Comparison of ENCODE assay signal across 19 mouse cellular contexts in the genomic region with DNA sequence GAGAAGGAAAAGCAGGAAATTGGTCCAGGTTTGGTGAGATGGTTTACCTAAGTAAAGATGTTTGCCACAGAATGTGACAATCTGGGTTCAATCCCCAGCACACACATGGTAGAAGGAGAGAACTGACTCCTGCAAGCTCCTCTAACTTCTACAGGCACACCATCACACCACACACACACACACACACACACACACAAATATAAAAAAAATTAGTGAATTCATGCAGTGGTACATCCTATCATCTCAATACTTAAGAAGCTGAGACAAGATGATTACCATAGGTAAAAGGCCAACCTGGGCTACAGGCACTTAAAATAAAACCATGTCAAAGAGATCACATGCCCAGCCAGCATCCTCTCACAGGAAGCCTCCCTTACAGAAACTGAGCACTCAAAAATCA. TPM values are rescaled to one million over a fixed set of nuclear protein-coding genes. Genes with fewer than 3 reads are reported as not detected.
DNase-seq lines count a peak whose midpoint lies in the region; TF ChIP-seq lines count a peak whose summit lies in the region.
"Had no signal": no experiment of that assay in that cellular context is flagged by ENCODE, and none has a peak within 500 bp of the region (broad histone marks: within the 10 kb centered on the region; RNA-seq: fewer than 3 reads in every experiment).

No protein-coding gene starts in this region.

- H3K79me2 ChIP-seq in MEL (ENCODE audit: control insufficient read depth, insufficient read depth, low read length, poor library complexity), result no peaks in the 10 kb centered on the region

- H3K9me3 ChIP-seq in MEL (replicated peaks; ENCODE audit: insufficient read depth, low read length), result no peaks in the 10 kb centered on the region
- H3K9me3 ChIP-seq: G1E had no signal

- no peak overlapping the region for H3K27ac ChIP-seq in MEL (ENCODE audit: control insufficient read depth, low read depth, low read length)

- no peaks in the 10 kb centered on the region for H3K27me3 ChIP-seq in MEL (ENCODE audit: control insufficient read depth in 1 of 2, insufficient read depth in 2 of 2, low read length in 2 of 2)
- H3K27me3 ChIP-seq: CH12.LX had no signal

- no peak for TF ChIP-seq EP300 in MEL (IDR thresholded peaks at IDR 0.05; ENCODE audit: low read depth in 1 of 2, low read length in 2 of 2)

- no peak for TF ChIP-seq CTCF in MEL (IDR thresholded peaks at IDR 0.05 in 2 of 3, conservative IDR thresholded peaks at IDR 0.05 in 1 of 3; ENCODE audit: control insufficient read depth in 1 of 3, insufficient read depth in 1 of 3, low read depth in 2 of 3, low read length in 3 of 3, poor library complexity in 1 of 3, severe bottlenecking in 1 of 3)

- H3K9ac ChIP-seq in MEL (ENCODE audit: control insufficient read depth, low read depth, low read length, poor library complexity, severe bottlenecking), result no peak overlapping the region

- TF ChIP-seq RAD21 in MEL (IDR thresholded peaks at IDR 0.05; ENCODE audit: low read depth, low read length), result no peak

- TF ChIP-seq POLR2A in MEL (IDR thresholded peaks at IDR 0.05; ENCODE audit: control insufficient read depth in 1 of 2, insufficient read depth in 1 of 2, low read depth in 1 of 2, low read length in 2 of 2, poor library complexity in 1 of 2), result no peak

- peak; percentile 44 for DNase-seq in MEL (ENCODE audit: low read depth, low spot score)
- no peak for DNase-seq in heart, adult 18-20 months
- DNase-seq: adrenal gland, adult 2 months; adrenal gland, adult 8-10 months; adrenal gland, postnatal 10 days; adrenal gland, postnatal 14 days; adrenal gland, postnatal 25 days; adrenal gland, postnatal 36 days; B cell, adult 2 months; cerebellum, adult 11 months; cerebellum, adult 11-12 months; cerebellum, adult 18-20 months; cerebellum, adult 2 months; cerebellum, adult 8-10 months had no signal

- peaks cover 2 to 26% of the 10 kb centered on the region in 2 experiments; a peak in 2 of 4 replicates for H3K4me1 ChIP-seq in MEL (ENCODE audit: control insufficient read depth in 1 of 2, insufficient read depth in 2 of 2, low read length in 2 of 2)

- no peak overlapping the region for H3K4me3 ChIP-seq in MEL (ENCODE audit: control insufficient read depth in 1 of 2, insufficient read depth in 1 of 2, low read depth in 2 of 2, low read length in 2 of 2)

- peaks cover 0 to 9% of the 10 kb centered on the region in 2 experiments; a peak in 2 of 4 replicates for H3K36me3 ChIP-seq in MEL (ENCODE audit: control insufficient read depth in 1 of 2, insufficient read depth in 2 of 2, low read length in 2 of 2)
- H3K36me3 ChIP-seq: G1E had no signal

TF ChIP-seq in MEL, 35 proteins besides CTCF, POLR2A, EP300 and RAD21:
- no peak for TF ChIP-seq ELF1 (IDR thresholded peaks at IDR 0.05; ENCODE audit: low read depth, low read length)
- TF ChIP-seq RCOR1 (IDR thresholded peaks at IDR 0.05; ENCODE audit: low read depth, low read length), result no peak
- no peak for TF ChIP-seq GABPA (IDR thresholded peaks at IDR 0.05; ENCODE audit: low read depth, low read length)
- TF ChIP-seq ZMIZ1 (IDR thresholded peaks at IDR 0.05; ENCODE audit: low read depth, low read length), result no peak
- TF ChIP-seq CHD2 (IDR thresholded peaks at IDR 0.05; ENCODE audit: low read length), result no peak
- TF ChIP-seq POLR2AphosphoS5 (IDR thresholded peaks at IDR 0.05; ENCODE audit: borderline replicate concordance, low read depth, low read length), result no peak
- no peak for TF ChIP-seq MYC (IDR thresholded peaks at IDR 0.05; ENCODE audit: low read depth, low read length)
- TF ChIP-seq TBP (IDR thresholded peaks at IDR 0.05; ENCODE audit: low read depth, low read length), result peak; percentile 81
- TF ChIP-seq POLR2AphosphoS2 (IDR thresholded peaks at IDR 0.05; ENCODE audit: low read length), result no peak
- peak; percentile 70 for TF ChIP-seq ZNF384 (IDR thresholded peaks at IDR 0.05; ENCODE audit: low read depth, low read length)
- no peak for TF ChIP-seq TAL1 (IDR thresholded peaks at IDR 0.05; ENCODE audit: low read length)
- TF ChIP-seq SIN3A (IDR thresholded peaks at IDR 0.05; ENCODE audit: low read length), result no peak
- TF ChIP-seq ETS1 (IDR thresholded peaks at IDR 0.05; ENCODE audit: low read depth, low read length), result no peak

RNA-seq across cellular contexts. Expression of gene Rlbp1, which starts 12.8 kb away (rescaled TPM):
- total RNA-seq in MEL (2012; rRNA removed), result 0.12 and 0.16 TPM in 2 replicates
- polyA plus RNA-seq in MEL (2012; ENCODE audit: insufficient read depth in 1 of 2, insufficient read length in 2 of 2, low read depth in 1 of 2, low replicate concordance in 2 of 2, missing spikeins in 1 of 2), result under 1 TPM in 1 of 2 experiments, not detected in 1; 0.17 TPM
- total RNA-seq in heart, adult 18-20 months (2021), result not detected
- total RNA-seq: adrenal gland, adult 18-20 months; adrenal gland, adult 2 months; adrenal gland, postnatal 10 days; adrenal gland, postnatal 14 days; adrenal gland, postnatal 36 days; G1E had no signal
- polyA plus RNA-seq: CD4-positive, CD25-positive, alpha-beta regulatory T cell, adult 4 months; G1E; Patski had no signal

RNA-seq across cellular contexts. Expression of gene Fanci, which starts 17.7 kb away (rescaled TPM):
- 6.9 and 8.4 TPM in 2 replicates for total RNA-seq in MEL (2012; rRNA removed)
- polyA plus RNA-seq in MEL (2012; ENCODE audit: insufficient read depth in 1 of 2, insufficient read length in 2 of 2, low read depth in 1 of 2, low replicate concordance in 2 of 2, missing spikeins in 1 of 2), result 1 to 10 TPM in 1 of 2 experiments, not detected in 1; 9.0 TPM
- total RNA-seq in heart, adult 18-20 months (2021), result under 1 TPM; 0.32 to 0.36 TPM
